ENCODE assay signal across 24 mouse cellular contexts in genomic region chr16:71952879-71953406, GRCm38 (mm10).
DNase-seq lines count a peak whose midpoint lies in the region; ATAC-seq and TF ChIP-seq lines count a peak whose summit lies in the region.
"Had no signal": no experiment of that assay in that cellular context is flagged by ENCODE, and none has a peak within 500 bp of the region (broad histone marks: within the 10 kb centered on the region; RNA-seq: fewer than 3 reads in every experiment).

No protein-coding gene starts in this region.

- ATAC-seq in limb, embryonic 14.5 days (ENCODE audit: low FRiP score, low read depth) = no peak
- peak; percentile 78 for ATAC-seq in lung, embryonic 15.5 days (ENCODE audit: borderline replicate concordance, extremely low read depth, low FRiP score, low TSS enrichment)
- no peak for ATAC-seq in stomach, embryonic 15.5 days (ENCODE audit: insufficient read depth, low FRiP score, low read depth)
- ATAC-seq in stomach, postnatal 0 days (ENCODE audit: low FRiP score, low TSS enrichment) = no peak
- ATAC-seq: forebrain, embryonic 14.5 days; forebrain, embryonic 16.5 days had no signal

- no peaks in the 10 kb centered on the region for H3K9me3 ChIP-seq in limb, embryonic 14.5 days (ENCODE audit: control insufficient read depth, low read length)
- no peaks in the 10 kb centered on the region for H3K9me3 ChIP-seq in limb, embryonic 10.5 days (replicated peaks)
- no peaks in the 10 kb centered on the region for H3K9me3 ChIP-seq in lung, embryonic 15.5 days
- no peaks in the 10 kb centered on the region for H3K9me3 ChIP-seq in stomach, embryonic 15.5 days
- no peaks in the 10 kb centered on the region for H3K9me3 ChIP-seq in stomach, postnatal 0 days (ENCODE audit: control insufficient read depth, low read length)
- H3K9me3 ChIP-seq: embryonic facial prominence, embryonic 12.5 days; embryonic facial prominence, embryonic 15.5 days; forebrain, embryonic 10.5 days; forebrain, embryonic 12.5 days had no signal

- DNase-seq in limb, embryonic 14.5 days (ENCODE audit: low spot score) = peak; percentile 11
- no peak for DNase-seq in limb, embryonic 10.5 days (ENCODE audit: low spot score)
- DNase-seq in lung, postnatal 25 days (ENCODE audit: low spot score) = no peak
- DNase-seq in stomach, postnatal 0 days (ENCODE audit: low spot score) = no peak
- DNase-seq in right cerebral cortex, postnatal 36 days (ENCODE audit: low spot score in 2 of 2) = no peak
- DNase-seq: adrenal gland, adult 2 months; adrenal gland, postnatal 10 days; adrenal gland, postnatal 25 days; cerebellum, adult 11 months; cerebellum, adult 18-20 months; cerebellum, adult 8-10 months; cerebellum, adult 9-11 months; cerebellum, postnatal 14 days; cerebellum, postnatal 36 days; embryo, embryonic 11 days had no signal

- no peaks in the 10 kb centered on the region for H3K4me1 ChIP-seq in limb, embryonic 14.5 days (ENCODE audit: control insufficient read depth, insufficient read depth, low read length)
- no peaks in the 10 kb centered on the region for H3K4me1 ChIP-seq in limb, embryonic 10.5 days
- 0 out of 2 replicates have a peak, but pooled peaks cover 4% of the 10 kb centered on the region for H3K4me1 ChIP-seq in lung, embryonic 15.5 days
- H3K4me1 ChIP-seq in stomach, embryonic 15.5 days = no peaks in the 10 kb centered on the region
- no peaks in the 10 kb centered on the region for H3K4me1 ChIP-seq in stomach, postnatal 0 days (replicated peaks; ENCODE audit: control insufficient read depth, insufficient read depth)
- H3K4me1 ChIP-seq: embryonic facial prominence, embryonic 12.5 days; embryonic facial prominence, embryonic 15.5 days; forebrain, embryonic 10.5 days; forebrain, embryonic 12.5 days had no signal

- no peaks in the 10 kb centered on the region for H3K27me3 ChIP-seq in limb, embryonic 14.5 days (ENCODE audit: control insufficient read depth, insufficient read depth, low read length)
- H3K27me3 ChIP-seq in limb, embryonic 10.5 days (ENCODE audit: low read depth, poor library complexity, severe bottlenecking) = no peaks in the 10 kb centered on the region
- H3K27me3 ChIP-seq in lung, embryonic 15.5 days = no peaks in the 10 kb centered on the region
- H3K27me3 ChIP-seq in stomach, embryonic 15.5 days (replicated peaks) = no peaks in the 10 kb centered on the region
- no peaks in the 10 kb centered on the region for H3K27me3 ChIP-seq in stomach, postnatal 0 days (ENCODE audit: control insufficient read depth, insufficient read depth, low read length)
- H3K27me3 ChIP-seq: embryonic facial prominence, embryonic 12.5 days; embryonic facial prominence, embryonic 15.5 days; forebrain, embryonic 12.5 days had no signal

- WGBS in limb, embryonic 14.5 days = 81% methylated on average over 2 of the region's 2 CpGs
- 90% methylated on average over 2 of the region's 2 CpGs for WGBS in limb, embryonic 10.5 days
- 40% methylated on average over 2 of the region's 2 CpGs for WGBS in lung, embryonic 15.5 days
- 51% methylated on average over 2 of the region's 2 CpGs for WGBS in stomach, embryonic 15.5 days
- 46% methylated on average over 2 of the region's 2 CpGs for WGBS in stomach, postnatal 0 days

- TF ChIP-seq POLR2A in limb, embryonic 14.5 days (IDR thresholded peaks at IDR 0.05; ENCODE audit: borderline replicate concordance, extremely low read depth, insufficient read depth, insufficient read length) = no peak

- TF ChIP-seq EP300 in stomach, postnatal 0 days (optimal IDR thresholded peaks at IDR 0.05) = no peak

- H3K4me2 ChIP-seq in limb, embryonic 14.5 days (replicated peaks; ENCODE audit: low read depth, low read length, severe bottlenecking) = no peak overlapping the region
- no peak overlapping the region for H3K4me2 ChIP-seq in lung, embryonic 15.5 days
- no peak overlapping the region for H3K4me2 ChIP-seq in stomach, embryonic 15.5 days
- no peak overlapping the region for H3K4me2 ChIP-seq in stomach, postnatal 0 days (replicated peaks; ENCODE audit: low read depth)
- H3K4me2 ChIP-seq: embryonic facial prominence, embryonic 12.5 days; embryonic facial prominence, embryonic 15.5 days; forebrain, embryonic 12.5 days had no signal

- H3K27ac ChIP-seq in limb, embryonic 14.5 days (replicated peaks; ENCODE audit: low read depth, low read length) = no peak overlapping the region
- no peak overlapping the region for H3K27ac ChIP-seq in limb, embryonic 10.5 days
- no peak overlapping the region; the same call in 1 of the 2 replicates for H3K27ac ChIP-seq in lung, embryonic 15.5 days
- H3K27ac ChIP-seq in stomach, embryonic 15.5 days = peak overlapping the region; percentile 6; the same call in 1 of the 2 replicates
- no peak overlapping the region for H3K27ac ChIP-seq in stomach, postnatal 0 days (replicated peaks)
- H3K27ac ChIP-seq: embryonic facial prominence, embryonic 12.5 days; embryonic facial prominence, embryonic 15.5 days; forebrain, embryonic 10.5 days; forebrain, embryonic 12.5 days had no signal

- H3K4me3 ChIP-seq in limb, embryonic 14.5 days (replicated peaks; ENCODE audit: low read length) = no peak overlapping the region
- no peak overlapping the region for H3K4me3 ChIP-seq in limb, embryonic 10.5 days
- no peak overlapping the region for H3K4me3 ChIP-seq in lung, embryonic 15.5 days
- no peak overlapping the region for H3K4me3 ChIP-seq in stomach, embryonic 15.5 days (replicated peaks)
- H3K4me3 ChIP-seq in stomach, postnatal 0 days (ENCODE audit: low read depth, low read length) = no peak overlapping the region
- H3K4me3 ChIP-seq: embryonic facial prominence, embryonic 12.5 days; embryonic facial prominence, embryonic 15.5 days; erythroblast, embryonic 14.5 days; forebrain, embryonic 10.5 days; forebrain, embryonic 12.5 days had no signal

- no peaks in the 10 kb centered on the region for H3K36me3 ChIP-seq in limb, embryonic 14.5 days (ENCODE audit: control insufficient read depth, insufficient read depth, low read length)
- no peaks in the 10 kb centered on the region for H3K36me3 ChIP-seq in limb, embryonic 10.5 days
- H3K36me3 ChIP-seq in lung, embryonic 15.5 days = no peaks in the 10 kb centered on the region
- no peaks in the 10 kb centered on the region for H3K36me3 ChIP-seq in stomach, embryonic 15.5 days
- no peaks in the 10 kb centered on the region for H3K36me3 ChIP-seq in stomach, postnatal 0 days (ENCODE audit: control insufficient read depth, insufficient read depth, low read length)
- H3K36me3 ChIP-seq: embryonic facial prominence, embryonic 12.5 days; embryonic facial prominence, embryonic 15.5 days; forebrain, embryonic 10.5 days; forebrain, embryonic 12.5 days had no signal

- TF ChIP-seq CTCF in stomach, postnatal 0 days (IDR thresholded peaks at IDR 0.05; ENCODE audit: low read depth) = no peak

- H3K9ac ChIP-seq in limb, embryonic 14.5 days (ENCODE audit: low read depth, low read length, severe bottlenecking) = no peak overlapping the region
- H3K9ac ChIP-seq in lung, embryonic 15.5 days = no peak overlapping the region
- no peak overlapping the region for H3K9ac ChIP-seq in stomach, embryonic 15.5 days
- H3K9ac ChIP-seq in stomach, postnatal 0 days (ENCODE audit: low read length) = no peak overlapping the region
- H3K9ac ChIP-seq: embryonic facial prominence, embryonic 12.5 days; embryonic facial prominence, embryonic 15.5 days; forebrain, embryonic 12.5 days had no signal
